Mouse (Mus musculus): ENCODE data around the gene Slc35e3.
"Not testable (repeated sequence)": the region's sequence is repeated elsewhere in the genome, so short reads cannot be mapped to it uniquely, and the experiment has no call there.

The Slc35e3 gene

DNA sequence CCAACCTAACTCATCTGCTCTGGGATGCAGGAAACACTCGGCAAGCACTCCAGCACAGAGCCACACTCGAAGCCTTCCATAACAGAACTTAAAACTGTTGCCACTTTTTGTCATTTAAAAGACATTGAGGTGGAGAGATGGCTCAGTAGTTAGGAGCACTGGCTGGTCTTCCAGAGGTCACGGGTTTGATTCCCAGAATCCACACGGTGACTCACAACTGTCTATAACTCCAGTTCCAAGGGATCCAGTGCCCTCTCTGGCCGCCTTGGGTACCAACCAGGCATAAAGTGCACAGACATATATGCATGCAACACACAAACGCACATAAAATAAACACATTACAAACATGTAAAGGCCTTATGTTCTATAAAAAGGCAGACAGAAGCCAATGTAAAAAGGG, 15.4 kb upstream of the Slc35e3 start:
- DNase-seq: no peak

DNA sequence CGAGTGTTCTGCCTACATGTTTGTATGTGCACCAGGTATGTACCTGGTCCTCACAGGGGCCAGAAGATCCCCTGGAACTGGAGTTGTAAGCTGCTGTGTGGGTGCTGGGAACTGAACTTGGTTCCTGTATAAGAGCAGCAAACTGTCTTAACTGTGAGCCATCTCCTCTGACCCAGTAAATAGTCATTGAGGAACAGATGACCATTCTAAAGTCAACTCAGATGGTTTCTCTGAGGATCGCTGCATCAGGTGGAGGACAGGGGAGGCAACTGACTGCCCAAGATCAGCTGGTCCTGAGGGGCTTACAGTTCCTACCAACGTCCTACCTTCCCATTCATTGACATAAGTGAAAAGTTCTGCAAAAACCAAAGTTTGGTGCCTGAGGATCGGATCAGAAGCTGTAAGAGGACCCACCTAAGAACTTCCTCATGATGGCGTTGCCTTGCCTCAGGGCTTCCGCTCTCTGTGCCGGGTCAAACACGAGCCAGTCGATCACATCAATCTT, 14.7 kb upstream of the Slc35e3 start:
- DNase-seq: no peak

DNA sequence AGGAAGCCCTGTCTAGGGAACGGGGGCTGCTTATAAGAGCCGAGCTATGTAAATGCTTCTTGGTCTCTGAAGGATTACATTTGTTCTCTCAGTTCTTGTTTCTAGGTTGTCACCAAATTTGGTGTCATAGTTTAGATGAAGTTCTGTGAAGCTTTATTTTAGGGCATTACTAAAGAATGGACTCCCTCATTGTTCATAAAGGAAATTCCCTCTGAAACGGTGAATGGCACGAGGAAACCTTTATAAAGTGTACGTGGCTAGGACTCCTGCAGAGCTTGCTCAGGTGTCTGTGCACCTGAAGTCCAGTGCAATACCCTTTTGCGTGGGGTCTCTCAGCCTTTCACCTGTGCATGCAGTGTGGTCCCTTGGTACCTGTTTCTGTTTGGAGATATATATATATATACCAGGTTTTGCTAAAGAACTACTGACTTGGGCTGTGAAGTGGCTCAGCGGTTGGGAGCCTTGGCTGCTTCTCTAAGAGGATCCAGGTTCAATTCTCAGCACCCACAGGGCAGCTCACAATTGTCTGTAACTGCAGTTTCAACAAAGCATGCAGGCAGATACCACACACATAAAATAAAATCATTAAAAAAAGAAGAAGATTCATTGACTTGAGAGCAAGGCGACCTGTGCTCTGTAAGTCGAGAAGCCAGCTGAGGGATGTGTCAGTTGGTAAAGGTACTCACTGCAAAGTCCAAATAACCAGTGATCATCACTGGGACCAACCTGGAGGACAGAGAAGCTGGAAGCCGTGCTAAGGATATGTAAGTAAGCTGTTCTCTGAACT, 13.9 kb upstream of the Slc35e3 start:
- no peak for DNase-seq

DNA sequence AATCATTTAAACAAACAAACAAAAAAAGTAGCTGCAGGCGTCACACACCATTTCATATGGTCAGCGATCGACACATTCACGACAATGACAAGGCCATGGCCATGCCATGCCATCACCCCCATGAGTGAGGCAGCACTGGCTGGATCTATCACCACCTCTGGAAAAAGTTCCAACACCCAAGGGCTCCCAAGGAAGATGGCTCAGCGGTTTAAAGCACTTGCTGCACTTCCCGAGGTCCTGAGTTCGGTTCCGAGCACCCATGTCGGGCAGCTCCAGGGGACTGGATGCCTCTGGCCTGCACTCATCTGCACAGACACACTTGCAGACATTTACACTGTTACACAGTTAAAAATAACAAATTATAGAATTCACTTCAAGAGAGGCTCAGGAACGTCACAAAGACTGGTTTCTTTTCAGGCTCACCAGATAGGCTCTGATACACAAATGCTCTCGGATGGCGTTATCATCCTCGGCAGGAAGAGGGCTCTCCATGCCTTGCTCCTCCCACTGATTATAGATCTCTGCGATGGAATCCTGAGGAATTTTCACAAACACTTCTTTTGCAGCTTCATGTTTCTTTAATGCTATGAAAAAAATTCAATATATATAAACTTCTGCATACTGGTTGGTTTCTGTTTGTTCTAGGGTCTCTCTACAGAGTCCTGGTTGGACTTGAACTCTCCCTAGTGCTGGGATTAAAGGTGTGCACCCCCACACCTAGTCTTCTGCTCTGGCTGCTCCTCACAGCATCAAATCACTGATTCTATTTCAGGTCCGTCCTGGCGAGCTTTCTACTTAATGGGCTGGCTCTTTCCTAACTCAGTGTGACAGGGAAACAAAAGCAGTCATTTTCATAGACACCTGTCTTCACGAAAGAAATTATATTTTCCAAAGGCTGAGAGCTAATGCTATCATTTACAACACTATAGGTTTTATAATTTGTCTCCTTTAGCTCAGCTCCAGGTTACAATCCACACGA, 12.9 kb upstream of the Slc35e3 start:
- DNase-seq: no peak

DNA sequence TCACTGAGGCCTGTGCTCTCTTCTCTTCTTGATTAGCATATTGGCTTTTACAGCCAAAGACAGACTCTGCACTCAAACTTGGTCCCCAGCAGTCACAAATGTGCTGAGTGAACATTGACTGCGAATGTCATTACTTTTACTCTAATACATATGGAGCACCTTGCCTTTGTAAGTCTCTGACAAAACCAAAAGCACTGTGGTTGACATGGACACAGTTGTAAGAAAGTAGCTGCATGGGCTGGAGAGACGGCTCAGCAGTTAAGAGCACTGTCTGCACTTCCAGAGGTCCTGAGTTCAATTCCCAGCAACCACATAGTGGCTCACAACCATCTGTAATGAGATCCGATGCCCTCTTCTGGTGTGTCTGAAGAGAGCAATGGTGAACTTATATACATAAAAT, 12.2 kb upstream of the Slc35e3 start:
- not testable (repeated sequence) for DNase-seq

DNA sequence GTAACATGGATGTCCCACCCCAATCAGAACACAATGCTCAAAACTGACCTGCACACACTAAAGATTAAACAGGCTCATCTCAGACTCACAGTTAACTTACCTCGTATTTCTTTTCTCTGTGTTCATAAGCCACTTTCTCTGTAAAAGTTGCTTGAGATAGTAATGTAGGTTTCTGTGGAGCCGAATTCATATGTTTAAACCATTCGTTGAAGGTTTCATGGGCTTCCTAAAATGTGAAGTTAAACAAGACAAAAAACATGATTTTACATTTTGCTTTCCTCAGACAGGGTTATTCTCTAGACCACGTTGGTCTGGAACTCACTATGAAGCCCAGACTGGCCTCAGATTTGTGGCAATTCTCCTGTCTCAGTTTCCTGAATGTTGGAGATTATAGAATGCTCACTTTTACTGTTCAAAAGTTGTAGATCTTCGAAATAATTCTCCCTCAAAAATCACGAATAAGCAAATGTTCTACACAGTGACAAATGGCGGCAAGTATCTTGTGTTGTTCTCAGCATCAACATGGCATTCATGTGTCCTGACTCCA, 11.7 kb upstream of the Slc35e3 start:
- no peak for DNase-seq

DNA sequence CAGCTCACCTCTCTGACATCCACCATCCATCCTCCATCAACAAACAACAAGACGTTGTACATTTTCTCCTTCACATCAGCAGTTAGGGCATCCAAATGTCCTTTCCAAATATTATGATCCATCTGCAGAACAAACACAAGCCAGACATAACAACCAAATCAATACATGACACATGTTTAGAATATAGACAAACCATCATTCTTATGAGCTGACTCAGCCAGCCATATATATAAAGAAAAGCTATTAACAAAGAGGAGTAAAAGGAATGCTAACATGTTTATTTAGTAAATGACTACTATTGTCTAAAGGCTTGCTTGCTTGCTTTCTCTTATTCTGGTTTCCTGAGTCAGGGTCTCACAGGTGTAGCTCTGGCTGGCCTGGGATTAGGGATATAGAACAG, 11.1 kb upstream of the Slc35e3 start:
- no peak for DNase-seq

DNA sequence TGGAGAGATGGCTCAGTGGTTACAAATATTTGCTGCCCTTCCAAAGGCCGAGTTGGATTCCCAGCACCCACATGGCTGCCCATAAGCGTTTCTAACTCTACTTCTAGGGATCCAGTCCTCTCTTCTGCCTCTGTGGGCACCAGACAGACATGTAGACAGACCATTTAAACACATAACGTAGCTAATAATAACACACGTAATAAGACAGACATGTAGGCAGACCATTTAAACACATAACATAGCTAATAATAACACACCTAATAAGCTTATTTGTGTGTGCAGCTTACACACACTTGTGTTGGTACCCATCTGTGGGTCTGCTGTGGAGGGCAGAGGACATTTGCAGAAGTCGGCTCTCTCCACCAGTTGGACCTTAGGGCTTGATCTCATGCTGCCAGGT, 10.6 kb upstream of the Slc35e3 start:
- no peak for DNase-seq

DNA sequence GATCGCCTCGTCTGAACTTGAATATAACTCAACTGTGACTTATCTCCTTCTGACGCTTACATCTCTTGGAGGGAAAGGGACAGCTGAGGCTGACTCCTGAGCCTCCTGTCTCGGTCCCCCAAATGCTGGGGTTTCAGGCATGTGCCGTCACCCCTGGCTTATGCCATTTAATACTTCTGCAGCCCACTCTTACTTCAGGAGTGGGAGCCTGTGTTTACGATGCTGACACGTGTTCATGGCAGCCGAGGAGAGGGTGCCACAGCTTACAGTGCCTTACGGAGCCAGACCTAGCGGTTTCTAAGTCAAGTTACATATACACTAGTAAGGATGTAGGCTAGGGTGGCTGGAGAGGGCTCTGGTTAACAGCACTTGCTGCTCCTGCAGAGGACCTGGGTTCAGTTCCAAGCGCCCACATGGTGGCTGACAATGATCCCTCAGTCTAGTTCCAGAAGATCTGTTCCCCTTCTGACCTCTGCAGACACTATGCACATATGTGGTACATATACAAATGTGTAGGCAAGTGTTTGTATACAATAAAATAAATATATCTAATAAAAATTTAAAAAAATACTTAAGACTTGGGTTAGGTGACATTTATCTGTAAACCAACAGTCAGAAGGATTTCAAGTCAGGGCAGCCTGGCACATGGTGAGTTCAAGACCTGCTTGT, 9.8 kb upstream of the Slc35e3 start:
- no peak for DNase-seq

DNA sequence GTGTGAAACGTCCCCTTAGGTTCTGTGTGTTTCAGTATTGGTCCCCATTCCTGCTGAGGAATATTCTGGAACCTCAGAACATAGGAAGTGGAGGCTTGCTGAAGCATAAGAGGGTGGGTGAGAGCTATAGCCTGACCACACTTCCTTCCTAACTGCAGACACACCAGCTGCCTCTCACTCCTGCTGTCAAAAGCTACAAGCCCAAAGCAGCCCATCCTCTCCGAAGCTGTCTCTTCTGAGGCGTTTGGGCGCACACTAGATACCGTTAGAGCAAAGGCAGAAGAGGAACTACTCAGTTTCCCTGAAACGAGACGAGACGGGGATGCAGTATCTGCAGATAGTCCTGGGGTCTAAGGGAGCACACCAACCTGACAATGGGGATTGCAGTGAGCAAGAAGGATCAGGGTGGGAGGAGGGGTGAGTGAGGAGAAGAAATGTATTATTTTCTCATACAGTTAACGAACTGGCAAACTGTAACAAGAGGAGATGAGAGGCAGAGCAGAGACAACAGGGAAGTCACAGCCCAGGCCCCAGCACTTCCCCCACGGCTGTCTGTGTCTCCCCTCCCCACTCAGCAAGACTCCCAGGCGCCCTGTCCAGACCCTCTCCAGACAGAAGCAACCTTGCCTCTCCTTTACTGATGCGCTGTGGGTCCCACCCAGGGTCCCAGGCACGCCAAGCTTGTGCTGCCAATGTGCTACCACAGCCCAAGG, 9.1 kb upstream of the Slc35e3 start:
- no peak for DNase-seq

DNA sequence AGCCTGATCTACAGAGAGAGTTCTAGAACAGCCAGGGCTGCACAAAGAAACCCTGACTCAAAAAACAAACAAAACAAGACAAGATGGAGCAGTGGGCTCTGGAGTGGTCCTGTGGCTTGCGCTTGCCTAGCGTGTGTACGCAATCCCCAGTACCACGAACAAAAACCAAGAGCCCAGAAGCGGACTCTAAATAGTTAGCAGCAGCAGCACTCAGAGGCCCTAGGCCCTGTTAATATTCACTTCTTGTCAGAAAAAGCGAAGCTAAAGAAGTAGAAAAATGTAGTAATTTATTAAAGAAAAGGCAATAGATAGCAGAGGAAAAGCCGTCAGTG, 8.4 kb upstream of the Slc35e3 start:
- DNase-seq: no peak

DNA sequence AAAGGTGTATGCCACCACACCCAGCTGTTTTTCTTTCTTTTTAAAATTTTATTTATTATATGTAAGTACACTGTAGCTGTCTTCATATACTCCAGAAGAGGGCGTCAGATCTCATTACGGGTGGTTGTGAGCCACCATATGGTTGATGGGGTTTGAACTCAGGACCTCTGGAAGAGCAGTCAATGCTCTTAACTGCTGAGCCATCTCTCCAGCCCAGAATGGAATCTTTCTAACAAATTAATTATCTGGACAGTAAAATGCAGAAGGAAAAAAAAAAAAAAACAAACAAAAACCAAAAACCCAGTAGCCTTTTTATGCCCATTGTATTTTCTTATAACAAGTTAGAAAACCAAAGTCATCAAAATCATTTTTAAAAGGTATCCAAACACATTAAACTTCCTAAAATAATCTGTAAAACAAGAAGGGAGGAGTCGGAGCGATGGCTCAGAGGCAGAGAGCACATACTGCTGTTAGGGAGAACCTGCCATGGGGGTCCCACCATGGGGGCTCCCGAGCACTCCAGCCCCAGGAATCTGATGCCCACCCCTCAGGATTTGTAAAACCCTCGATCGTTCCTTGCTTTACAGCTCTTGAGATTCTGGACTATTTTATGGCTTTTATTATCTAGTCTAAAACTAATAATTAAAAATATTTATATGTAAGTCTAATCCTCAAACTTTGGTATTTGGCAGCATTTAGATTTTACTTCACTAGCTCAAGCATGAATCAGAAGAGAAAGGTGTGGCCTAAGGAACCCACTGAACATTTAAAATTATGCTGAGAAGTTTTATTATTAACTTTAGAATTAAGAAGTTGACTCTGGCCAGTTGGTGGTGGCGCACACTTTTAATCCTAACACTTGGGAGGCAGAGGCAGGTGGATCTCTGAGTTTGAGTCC, 7.8 kb upstream of the Slc35e3 start:
- DNase-seq: no peak

DNA sequence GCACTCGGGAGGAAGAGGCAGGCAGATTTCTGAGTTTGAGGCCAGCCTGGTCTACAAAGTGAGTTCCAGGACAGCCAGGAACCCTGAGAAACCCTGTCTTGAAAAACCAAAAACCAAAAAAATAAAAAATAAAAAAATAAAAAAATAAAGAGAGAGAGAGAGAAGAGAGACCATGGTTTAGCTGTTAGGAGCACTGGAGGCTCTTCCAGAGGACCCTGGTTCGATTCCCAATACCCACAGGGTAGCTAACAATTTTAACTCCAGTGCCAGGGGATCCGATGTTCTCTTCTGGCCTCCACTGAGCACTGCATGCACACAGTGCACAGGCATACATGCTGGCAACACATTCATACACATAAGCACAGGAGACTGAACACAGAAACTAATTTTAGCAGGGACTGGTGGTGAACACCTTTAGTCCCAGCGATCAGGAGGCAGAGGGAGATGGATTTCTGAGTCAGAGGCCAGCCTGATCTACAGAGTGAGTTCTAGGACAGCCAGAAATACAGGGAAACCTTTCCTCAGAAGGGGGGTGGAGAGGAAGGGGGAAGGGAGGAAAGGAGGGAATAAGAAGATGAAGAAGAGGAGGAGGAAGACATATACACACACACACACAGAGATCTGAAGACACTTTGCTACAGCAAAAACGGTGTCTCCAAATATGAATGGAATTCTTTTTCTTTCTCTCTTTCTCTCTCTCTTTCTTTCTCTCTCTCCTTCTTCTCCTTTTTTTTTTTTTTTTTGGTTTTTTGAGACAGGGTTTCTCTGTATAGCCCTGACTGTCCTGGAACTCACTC, 6.9 kb upstream of the Slc35e3 start:
- DNase-seq: no peak

DNA sequence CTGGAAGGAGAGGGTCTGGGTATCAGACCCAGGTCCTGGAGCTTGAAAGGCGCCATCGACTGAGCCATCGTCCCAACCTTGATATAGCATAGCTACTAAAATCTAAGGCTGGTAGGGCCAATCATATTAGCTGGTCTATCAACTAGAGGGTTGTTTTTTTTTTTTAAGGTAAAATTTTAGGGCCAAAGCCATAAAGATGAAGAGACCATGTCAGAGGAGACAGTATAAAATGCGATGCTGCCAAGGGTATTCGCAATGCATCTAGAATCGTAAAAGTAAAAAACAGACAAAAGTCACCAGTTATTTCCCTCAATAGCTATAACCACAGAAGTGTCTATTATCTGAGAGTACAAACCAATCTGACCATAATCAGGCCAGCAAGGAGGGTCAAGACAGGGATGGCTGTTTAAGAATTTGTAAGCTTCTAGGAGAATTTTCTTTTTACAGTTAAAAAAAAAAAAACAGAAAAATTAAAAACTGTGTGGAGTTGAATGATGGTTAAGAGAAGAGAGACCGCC, 6.2 kb upstream of the Slc35e3 start:
- DNase-seq: no peak

DNA sequence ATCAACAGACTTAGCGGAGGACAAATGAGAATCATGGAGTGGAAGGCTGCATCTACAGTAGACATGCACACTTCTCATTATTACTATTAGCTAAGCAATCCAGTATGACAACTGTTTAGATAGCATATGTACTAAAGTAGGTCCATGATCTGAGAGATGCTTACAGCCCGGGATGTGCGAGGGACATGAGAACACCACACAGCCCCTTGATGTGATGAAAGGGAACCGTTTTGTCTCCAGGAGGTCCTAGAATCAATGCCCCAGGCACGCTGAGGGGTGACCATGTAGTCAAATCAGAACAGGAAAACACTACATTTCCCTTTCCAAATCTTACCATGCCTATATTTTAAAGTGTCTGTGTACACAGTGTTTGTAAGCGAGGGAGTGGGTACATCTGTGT, 5.6 kb upstream of the Slc35e3 start:
- no peak for DNase-seq

DNA sequence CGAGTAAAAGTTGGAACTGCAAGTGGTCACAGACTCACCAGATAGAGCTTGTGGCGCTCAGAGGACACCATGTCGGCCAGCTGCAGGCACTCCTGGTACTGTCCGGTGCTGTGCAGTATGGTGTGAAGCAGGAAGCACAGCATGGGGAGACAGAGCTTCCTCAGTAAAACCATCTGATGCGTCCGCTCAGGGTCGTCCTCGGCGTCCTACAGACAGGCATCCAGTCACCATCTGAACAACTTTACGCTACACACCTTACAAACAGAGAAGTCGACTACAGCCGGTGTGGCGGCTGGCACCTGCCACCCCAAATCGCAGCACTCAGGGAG, 5.1 kb upstream of the Slc35e3 start:
- no peak for DNase-seq

DNA sequence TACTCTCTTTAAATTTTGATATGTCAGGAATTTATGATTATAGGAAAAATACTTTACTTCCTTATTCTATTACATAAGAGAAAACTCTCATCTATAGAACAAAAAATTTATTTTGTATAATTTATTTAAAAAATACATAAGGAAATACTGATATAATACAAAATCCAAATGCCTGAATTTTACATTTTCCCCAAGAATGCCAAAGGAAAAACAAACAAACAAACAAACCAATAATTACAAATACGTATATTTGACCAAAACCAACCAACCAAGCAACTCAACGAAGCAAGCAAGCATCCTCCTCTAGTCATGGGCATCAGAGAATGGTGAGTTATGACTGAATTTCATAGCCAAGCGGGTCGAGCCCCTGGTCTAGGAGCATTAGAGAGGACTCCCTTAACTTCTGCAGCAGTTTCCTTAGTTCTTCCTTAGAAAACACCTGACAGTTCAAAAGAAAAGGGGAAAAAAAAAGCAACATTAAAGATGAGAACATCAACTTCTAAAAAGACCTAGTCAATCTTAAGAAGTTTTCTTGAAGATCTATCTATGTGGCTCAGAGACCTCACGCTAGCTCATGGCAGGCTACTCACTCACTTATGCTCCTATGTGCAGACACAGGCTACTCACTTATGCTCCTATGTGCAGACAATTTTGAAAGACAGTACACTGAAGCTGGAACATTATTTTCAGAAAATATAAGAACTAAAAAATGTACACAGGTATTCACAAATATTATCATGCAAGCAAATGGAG, 4.5 kb upstream of the Slc35e3 start:
- DNase-seq: no peak

DNA sequence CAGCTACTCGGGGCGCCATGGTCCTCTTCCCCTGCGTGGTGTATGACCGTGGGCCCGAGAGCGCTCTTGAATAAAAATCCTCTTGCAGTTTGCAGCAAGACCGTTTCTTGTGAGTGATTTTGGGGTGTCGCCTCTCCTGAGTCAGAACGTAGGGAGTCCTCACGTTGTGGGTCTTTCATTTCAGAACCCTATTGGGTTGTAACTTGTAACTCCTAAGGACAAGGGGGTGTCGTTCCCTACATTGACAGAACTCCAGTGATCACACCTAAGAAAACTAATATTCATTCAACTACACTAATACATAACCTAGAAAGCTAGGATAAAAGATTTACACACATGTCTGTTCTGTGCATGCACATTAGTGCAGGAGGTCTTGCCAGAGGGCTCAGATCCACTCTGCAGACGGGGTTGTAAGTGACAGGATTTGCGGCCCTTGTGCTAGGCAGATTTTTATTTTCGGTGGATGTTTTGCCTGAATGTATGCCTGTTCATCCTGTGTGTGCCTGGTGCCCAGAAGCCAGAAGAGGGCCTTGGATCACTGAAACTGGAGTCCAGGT, 3.7 kb upstream of the Slc35e3 start:
- DNase-seq: no peak

DNA sequence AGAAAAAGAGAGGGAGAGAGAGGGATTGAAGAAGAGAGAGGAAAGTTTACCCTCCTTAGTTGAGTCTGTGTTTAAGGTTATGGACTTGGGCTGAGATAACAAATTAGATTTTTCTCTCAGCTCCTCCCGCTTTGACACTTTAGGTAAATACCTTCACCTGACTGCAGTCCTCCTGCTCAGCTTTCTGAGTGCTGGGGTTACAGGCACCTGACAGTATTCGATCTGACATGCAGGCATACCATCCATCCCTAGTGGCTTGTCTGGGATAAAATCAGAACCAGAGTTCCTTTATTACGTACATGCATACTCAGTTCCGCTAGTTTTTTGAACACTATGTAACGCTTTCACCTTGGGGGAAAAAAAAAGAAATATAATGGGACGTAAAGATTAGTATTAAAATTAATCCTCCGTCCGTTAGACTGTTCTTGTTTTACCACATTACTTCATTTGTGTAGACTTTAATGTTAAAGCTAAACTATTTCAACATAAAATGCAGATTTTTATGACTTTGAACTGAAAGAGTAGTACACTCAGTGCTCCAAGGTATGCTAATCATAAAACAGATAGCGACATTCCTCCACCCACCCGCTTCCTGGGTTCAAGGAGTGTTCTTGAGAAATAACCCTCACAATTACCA, 3.0 kb upstream of the Slc35e3 start:
- no peak for DNase-seq

Data from right cerebral cortex, postnatal 14 days (tissue).